Mouse (Mus musculus) brain, adult 2 months (tissue): ENCODE results near the gene Mapk6.
"Not testable (repeated sequence)": the region's sequence is repeated elsewhere in the genome, so short reads cannot be mapped to it uniquely, and the experiment has no call there.

Experiments used
- DNase-seq: peaks from one replicate; pipeline ENCODE4 v3.0.0; 2011; ENCODE audit warnings: low read depth, low spot score

Mapk6 gene

GRCm38 (mm10) chr9:75409852-75410378 lies at the start of gene Mapk6:
TSS of gene Mapk6 (minus strand) at chr9:75410005.
- DNase-seq = peak; percentile 96

- DNase-seq = peak; percentile 47
Measured at GRCm38 (mm10) chr9:75455684-75456083, 45.9 kb upstream of the Mapk6 start.

- DNase-seq = peak; percentile 33
Measured at GRCm38 (mm10) chr9:75453994-75454393, 44.2 kb upstream of the Mapk6 start.

- no peak for DNase-seq
Measured at GRCm38 (mm10) chr9:75448021-75448420, 38.2 kb upstream of the Mapk6 start.

GRCm38 (mm10) chr9:75446574-75446973 lies 36.8 kb upstream of the Mapk6 start:
- not testable (repeated sequence) for DNase-seq

- DNase-seq = no peak
Measured at GRCm38 (mm10) chr9:75444981-75445380, 35.2 kb upstream of the Mapk6 start.

- DNase-seq = no peak
Measured at GRCm38 (mm10) chr9:75441691-75442131, 31.9 kb upstream of the Mapk6 start.

GRCm38 (mm10) chr9:75440796-75441666 lies 31.2 kb upstream of the Mapk6 start, which contains the start of gene Leo1:
TSS of gene Leo1 (plus strand) at chr9:75441524.
- peak; percentile 98 for DNase-seq

GRCm38 (mm10) chr9:75437653-75438385 lies 28.0 kb upstream of the Mapk6 start:
- peak; percentile 73 for DNase-seq

- peak; percentile 88 for DNase-seq
Measured at GRCm38 (mm10) chr9:75435918-75436317, 26.1 kb upstream of the Mapk6 start.

GRCm38 (mm10) chr9:75435291-75435690 lies 25.5 kb upstream of the Mapk6 start:
- no peak for DNase-seq

- DNase-seq = no peak
Measured at GRCm38 (mm10) chr9:75434872-75435271, 25.1 kb upstream of the Mapk6 start.

- peak; percentile 74 for DNase-seq
Measured at GRCm38 (mm10) chr9:75434172-75434793, 24.5 kb upstream of the Mapk6 start.

- no peak for DNase-seq
Measured at GRCm38 (mm10) chr9:75432694-75433093, 22.9 kb upstream of the Mapk6 start.

- peak; percentile 76 for DNase-seq
Measured at GRCm38 (mm10) chr9:75430822-75431621, 21.2 kb upstream of the Mapk6 start.

- DNase-seq = no peak
Measured at GRCm38 (mm10) chr9:75429657-75430056, 19.9 kb upstream of the Mapk6 start.

GRCm38 (mm10) chr9:75429040-75429439 lies 19.2 kb upstream of the Mapk6 start:
- no peak for DNase-seq

GRCm38 (mm10) chr9:75428274-75428600 lies 18.4 kb upstream of the Mapk6 start:
- no peak for DNase-seq

GRCm38 (mm10) chr9:75427366-75428273 lies 17.8 kb upstream of the Mapk6 start:
- DNase-seq = peak; percentile 98

- DNase-seq = no peak
Measured at GRCm38 (mm10) chr9:75425796-75426391, 16.1 kb upstream of the Mapk6 start.
